Mouse (Mus musculus) liver, postnatal 0 days (tissue): ENCODE measurements around the gene Topors.

ENCODE experiments used
- CTCF ChIP-seq: sonication (generic); IDR thresholded peaks from 2 replicates; pipeline ENCODE4 v1.5.1; 2016; ENCODE audit warnings: antibody characterized with exemption, low read depth
- EP300 ChIP-seq: IDR thresholded peaks from 2 replicates; pipeline ENCODE4 v1.6.1; 2016; ENCODE audit warnings: antibody characterized with exemption, low read depth, mild to moderate bottlenecking

DNA sequence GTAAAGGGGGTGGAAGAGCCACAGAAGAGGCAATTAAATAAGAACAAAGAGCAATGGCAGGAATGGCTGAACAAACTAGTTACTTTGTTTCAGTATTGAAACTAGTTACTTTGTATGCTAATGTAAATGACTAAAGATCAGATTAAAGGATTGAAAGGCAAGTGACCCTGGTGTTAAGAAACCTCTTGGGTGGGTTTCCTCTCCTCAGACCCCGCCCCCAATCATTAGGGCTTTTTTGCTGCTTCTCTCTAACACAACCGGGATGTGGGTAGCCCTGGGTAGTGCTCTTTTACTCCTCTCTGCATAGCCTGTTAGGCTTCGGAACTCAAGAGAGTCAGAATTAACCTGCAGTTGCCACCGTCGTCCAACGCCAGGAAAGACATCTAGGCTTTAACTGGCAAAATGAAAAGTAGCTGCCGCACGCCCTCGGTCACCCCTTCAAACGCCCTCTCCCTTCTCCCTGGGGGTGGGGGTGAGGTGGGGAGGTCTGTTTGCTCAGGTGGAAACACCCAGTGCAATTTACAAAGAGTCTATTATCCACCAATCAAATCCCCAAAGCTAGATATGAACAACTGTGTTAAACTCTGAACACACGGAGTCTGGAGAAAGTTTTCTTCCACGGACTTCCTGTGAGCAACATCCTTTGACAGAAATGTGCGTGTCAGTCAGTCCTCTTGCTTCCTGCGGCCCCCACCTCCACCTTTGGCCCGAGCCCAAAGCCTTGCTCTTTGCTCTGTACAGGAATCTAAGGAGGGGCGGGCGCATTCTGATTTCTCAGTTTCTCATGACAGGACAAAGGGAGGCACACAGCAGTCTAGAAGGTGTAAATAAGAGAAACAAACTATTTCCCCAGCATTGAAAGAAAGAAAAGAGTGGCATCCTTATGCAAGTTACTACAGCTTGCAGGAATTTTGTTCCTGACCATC, 30.9 kb downstream of the Topors start:
- TF ChIP-seq EP300 (peak; percentile 10; the same call in 1 of the 2 replicates), CTCF (no peak)
